Mouse (Mus musculus): ENCODE measurements around the gene Bcl2l2.

DNA sequence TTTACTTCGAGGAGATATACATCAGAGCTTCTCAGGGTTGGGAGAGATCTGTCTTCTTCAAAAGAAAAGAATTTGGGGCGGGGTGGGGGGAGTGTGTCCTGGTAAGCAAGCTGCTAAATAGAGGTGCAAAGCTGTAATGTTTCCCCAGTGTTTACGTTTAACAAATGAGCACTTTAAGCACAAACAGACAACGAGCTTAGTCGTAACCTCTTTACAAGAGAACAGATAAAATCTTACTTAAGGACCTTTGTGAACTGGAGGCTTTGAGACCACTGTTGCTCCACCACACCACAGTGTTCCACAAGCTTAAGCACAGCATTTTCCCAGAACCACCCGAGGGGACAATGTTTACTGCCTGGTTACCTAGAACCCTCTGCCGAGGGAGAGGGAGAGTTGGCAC, 44.1 kb downstream of the Bcl2l2 start:
- no peak for TF ChIP-seq CTCF (IDR thresholded peaks at IDR 0.05; ENCODE audit: low read depth, low read length)
- no peak for TF ChIP-seq POLR2A (IDR thresholded peaks at IDR 0.05; ENCODE audit: borderline replicate concordance, low read depth, low read length)

All from bone marrow macrophage, adult 2 months (primary cell).